Mouse (Mus musculus): ENCODE results near the gene Tas2r138.
"Not testable (repeated sequence)": the region's sequence is repeated elsewhere in the genome, so short reads cannot be mapped to it uniquely, and the experiment has no call there.

Gene Tas2r138

DNA sequence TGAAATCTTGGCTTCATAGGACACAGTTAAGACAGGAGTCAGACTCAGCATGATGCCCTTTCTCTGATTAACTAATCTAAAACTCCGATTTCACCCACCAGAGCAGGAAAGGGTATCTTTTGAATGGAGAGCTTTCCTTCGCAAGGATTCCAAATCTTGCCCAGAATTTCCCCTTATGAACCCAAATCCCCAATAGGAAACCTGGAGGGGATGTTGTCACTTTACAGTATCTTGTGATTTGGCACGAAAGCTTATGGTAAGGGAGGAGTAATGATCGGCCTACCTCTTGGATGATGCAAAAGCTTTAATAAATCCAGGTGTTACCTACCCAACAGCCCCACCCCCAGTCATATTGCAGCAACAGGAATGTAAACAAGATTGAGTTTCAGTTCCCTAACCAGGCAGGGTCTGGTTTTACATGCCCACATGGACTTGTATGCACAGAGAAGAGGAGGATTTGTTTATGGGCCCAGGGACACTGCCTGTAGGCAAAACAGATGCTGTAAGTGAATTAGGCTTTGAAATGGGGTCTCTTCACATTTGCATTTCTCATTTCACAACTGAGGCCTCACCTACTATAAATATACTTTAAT, at the start of gene Tas2r138:
TSS of gene Tas2r138 (minus strand) at position 51 of the 593 bp plus-strand sequence.
- DNase-seq = no peak

GRCm38 (mm10) chr6:40660930-40661329, 47.8 kb upstream of the Tas2r138 start:
- no peak for DNase-seq

DNA sequence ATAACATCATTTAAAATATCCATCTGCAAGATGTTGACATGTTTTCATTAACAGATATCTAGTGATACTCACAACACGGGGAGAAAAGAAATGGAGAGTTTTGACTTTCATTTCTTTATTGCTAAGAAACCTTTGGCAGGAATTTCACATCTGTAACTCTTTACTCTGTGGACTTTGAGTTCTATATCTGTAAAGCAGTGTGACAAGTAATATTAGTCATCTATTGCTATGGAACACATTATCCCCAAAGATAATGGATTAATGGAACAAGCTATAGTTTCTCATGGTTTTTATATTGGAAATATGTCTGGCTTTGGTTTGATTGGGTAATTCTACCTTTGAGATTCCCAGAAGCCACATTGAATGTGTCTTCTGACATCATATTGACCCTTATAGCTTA, 37.8 kb upstream of the Tas2r138 start:
- DNase-seq = no peak

- DNase-seq = no peak
Observed at GRCm38 (mm10) chr6:40645701-40646100, 32.6 kb upstream of the Tas2r138 start.

DNA sequence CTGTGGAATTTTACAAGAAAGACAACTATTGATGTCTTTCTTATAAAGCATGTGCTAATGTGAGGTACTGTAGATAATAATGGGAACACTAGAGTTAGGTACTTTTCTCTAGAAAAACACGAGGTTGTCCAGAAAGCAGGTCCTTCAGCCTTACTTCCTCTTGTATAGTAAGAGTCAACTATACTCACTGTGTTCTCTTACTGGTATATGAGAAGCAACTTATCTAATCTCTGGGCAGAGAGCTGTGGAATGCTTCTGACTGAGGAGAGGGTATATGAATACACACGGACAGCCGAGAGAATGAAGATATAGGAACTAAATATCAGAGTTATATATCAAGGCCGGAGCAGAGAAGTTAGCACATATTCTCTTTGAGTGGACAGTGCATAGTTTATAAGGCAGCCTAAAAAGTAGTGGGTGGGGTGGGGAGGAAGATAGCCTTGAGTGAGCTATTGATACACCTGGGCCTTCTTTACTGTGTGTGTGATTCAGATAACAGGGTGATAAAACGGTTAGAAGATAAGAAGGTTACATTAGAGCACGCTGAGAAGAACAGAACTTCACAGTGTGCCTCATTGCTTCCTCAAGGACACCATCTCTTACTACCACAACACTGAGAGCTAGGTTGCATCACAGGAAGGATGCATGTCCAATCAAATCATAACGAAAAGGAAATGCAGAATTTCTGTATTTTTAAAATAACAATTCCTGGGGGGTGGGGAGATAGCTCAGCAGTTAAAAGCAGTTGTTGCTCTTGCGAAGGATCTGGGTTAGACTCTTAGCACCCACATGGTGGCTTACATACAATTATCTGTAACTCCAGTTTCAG, 27.8 kb upstream of the Tas2r138 start:
- DNase-seq = no peak

GRCm38 (mm10) chr6:40637755-40638154, 24.6 kb upstream of the Tas2r138 start:
- DNase-seq = no peak

DNA sequence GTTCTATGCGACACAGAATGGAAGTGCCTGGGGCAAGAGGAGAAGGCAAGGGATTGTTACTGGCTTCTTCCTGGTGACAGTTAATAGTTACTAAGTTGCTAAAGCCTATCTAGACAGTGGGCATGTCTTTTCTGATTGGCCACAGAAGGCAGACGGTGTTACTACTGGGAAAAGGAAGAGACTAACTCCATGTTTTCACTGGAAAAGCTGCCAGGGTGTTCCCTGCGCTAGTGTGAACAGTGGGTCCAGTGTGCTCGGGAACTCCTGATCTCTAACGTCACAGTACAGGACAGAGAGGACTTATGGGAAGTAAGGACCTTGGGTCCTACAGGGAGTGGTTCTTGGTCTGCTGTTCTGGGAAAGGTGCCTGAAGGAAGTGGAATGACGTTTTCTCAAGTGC, 22.4 kb upstream of the Tas2r138 start:
- DNase-seq = no peak

- no peak for DNase-seq
Observed at GRCm38 (mm10) chr6:40634640-40635071, 21.5 kb upstream of the Tas2r138 start.

DNA sequence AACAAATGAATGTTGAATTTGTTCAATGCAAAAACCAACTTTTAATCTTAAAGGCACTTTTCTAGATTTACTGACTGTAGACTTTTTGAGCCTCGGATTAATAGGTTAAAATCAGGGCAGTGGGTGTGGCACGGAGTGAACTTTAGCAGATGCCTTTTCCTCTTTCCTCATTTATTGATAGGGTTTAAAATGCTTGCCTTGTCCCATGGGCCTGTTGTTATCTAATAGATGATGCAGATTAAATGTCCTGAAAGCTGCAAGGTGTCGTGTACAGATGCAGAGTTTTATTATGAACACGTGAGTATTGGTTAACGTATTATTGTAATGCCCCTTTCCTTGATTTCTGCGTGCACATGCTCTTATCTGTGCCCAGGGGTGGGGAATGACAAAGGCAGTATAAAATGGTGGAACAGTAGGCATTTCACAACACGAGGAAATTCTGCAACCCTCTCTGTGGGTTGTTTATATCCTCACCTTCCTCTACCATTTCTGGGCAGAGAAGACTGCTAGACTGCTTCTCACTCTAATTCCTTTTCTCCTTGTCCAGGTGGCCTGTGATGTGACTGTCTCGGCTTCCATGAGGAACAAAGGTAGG, 15.4 kb upstream of the Tas2r138 start, which contains the start of gene Mgam:
TSS of gene Mgam (plus strand) at position 426 of the 595 bp plus-strand sequence.
- DNase-seq = no peak

GRCm38 (mm10) chr6:40626111-40626510, 13.0 kb upstream of the Tas2r138 start:
- no peak for DNase-seq

GRCm38 (mm10) chr6:40617965-40618364, 4.9 kb upstream of the Tas2r138 start:
- peak; percentile 32 for DNase-seq

DNA sequence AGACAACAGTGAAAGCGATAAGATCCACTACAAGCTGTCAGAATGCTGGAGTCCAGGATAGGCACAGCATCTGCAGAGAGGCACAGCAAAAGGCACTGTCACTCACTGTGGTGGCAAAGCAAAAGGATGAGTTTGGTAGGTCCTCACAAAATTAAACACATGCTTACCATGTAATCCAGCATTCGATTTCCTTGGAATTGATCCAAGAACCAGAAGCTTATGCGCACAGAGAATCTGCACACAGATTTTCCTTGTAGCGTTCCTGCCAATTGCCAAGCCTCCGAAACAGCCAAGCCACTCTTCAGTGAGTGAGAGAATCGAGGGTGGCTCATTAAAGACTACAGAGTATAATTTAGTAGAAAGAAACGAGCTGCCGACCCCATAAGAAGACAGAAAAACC, 2.9 kb downstream of the Tas2r138 start:
- peak; percentile 18 for DNase-seq

DNA sequence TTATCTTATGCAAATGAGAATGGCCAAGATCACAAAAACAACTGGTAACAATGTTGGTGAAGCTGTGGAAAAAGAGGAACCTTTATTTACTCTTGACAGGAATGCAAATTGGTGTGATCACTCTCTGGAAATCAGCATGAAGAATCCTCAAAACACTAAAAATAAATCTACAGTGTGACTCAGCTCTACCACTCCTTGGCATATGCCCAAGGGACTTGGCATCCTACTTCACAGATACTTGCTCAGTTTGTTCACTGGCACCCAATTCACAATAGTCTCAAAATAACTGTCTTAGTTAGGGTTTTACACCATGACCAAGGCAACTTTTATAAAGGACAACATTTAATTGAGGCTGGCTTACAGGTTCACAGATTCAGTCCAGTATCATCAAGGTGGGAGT, 5.7 kb downstream of the Tas2r138 start:
- DNase-seq = peak; percentile 47

GRCm38 (mm10) chr6:40598546-40598945, 14.6 kb downstream of the Tas2r138 start:
- DNase-seq = not testable (repeated sequence)

- DNase-seq = no peak
Observed at GRCm38 (mm10) chr6:40594804-40595550, 18.1 kb downstream of the Tas2r138 start.

DNA sequence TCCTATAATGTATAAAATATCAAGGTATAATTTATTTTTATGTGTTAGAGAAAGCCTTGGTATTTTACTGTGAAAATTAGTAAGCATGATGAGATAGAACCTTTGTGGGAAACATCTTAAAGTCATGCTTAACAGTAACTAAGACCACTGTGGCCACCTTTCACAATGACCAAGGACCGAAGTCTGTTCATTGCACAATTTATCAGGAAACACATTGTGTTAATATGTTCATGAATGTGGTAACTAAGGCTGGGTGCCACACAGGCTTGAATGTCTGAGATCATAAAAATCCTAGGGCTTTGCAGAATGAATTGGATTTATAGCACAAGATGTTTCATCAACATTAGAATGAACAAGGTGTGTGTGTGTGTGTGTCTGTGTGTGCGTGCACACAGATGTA, 24.8 kb downstream of the Tas2r138 start:
- DNase-seq = no peak

- DNase-seq = no peak
Observed at GRCm38 (mm10) chr6:40585645-40586044, 27.5 kb downstream of the Tas2r138 start, which contains the start of gene Clec5a. Gene Clec5a (minus strand): TSS chr6:40585821.

- DNase-seq = no peak
Observed at GRCm38 (mm10) chr6:40584336-40584735, 28.8 kb downstream of the Tas2r138 start.

GRCm38 (mm10) chr6:40576305-40576704, 36.8 kb downstream of the Tas2r138 start:
- no peak for DNase-seq

DNA sequence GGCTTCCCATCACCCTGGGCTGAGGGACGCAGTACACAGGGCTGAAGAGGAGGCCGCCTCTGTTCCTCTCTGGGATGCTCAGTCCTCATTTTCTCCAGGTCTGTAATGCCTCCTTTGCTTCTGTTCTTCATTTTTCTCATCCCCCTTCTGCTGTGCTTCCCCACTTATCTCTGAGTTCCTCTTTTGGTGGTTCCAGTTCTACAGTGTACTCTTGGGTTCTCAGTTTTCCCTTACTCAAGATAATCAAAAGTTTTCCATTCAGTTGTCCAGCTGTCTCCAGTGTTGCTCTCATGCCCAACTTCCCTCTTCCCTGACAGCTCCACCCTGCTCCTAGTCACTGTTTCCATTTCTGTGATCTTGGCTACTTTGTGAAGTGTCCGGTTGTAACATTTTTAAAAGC, 39.5 kb downstream of the Tas2r138 start:
- DNase-seq = no peak

DNA sequence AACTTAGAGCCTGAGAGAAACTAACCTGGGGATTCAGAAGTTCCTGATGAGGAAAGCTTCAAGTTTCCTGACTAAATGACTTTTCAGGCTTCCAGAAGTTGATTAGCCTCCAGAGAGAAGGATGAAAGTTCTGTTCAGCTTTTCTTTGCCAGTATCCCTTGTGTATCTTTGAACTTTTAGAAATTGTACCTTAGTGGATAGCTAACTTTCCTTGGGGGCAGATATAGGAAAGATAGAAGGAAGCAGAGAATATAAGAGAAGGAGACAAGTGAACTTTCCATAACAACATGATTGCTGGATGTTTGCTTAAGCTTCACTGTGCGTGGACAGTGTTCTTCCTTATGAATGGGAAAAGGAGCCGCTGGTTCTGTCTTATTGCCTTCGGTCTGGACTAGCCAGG, 43.9 kb downstream of the Tas2r138 start, which contains the start of gene Olfr460:
TSS of gene Olfr460 (plus strand) at position 301 of the 400 bp plus-strand sequence.
- no peak for DNase-seq

Measured in right cerebral cortex, postnatal 25 days (tissue).